Mouse (Mus musculus): Measurements from ENCODE around the gene Sestd1. TPM values are rescaled to one million over a fixed set of nuclear protein-coding genes. Genes with fewer than 3 reads are reported as not detected.

Gene Sestd1
- polyA plus RNA-seq, 1 experiment from 2014 or later = 15.2 TPM

DNA sequence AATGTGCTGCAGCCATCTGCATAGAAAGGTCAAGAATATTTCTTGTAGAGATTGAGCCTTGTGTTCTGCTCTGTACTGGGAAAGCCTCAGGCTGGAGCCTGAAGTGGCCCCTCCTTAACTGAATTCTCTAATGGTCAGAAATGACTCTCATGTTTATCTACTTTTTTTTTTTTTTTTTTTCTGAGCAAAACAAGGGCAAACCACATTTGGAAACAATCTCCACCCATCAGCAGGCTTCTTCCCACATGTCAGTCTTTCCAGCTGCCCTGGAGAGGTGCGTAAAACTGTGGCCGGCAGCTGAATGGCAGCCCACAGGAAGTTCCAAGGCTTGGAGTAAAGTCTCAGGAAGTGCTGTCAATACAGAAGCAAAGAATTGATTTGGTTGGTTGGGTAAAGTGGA, 6.4 kb upstream of the Sestd1 start:
- Histone ChIP-seq H3K36me3 (ENCODE audit: control insufficient read depth, insufficient read depth, low read length) (no peaks in the 10 kb centered on the region), H3K4me3 (ENCODE audit: control insufficient read depth in 1 of 2, insufficient read depth in 1 of 2, low read depth in 1 of 2, low read length in 2 of 2) (no peak overlapping the region), H3K9ac (ENCODE audit: low read length) (no peak overlapping the region), H3K27ac (replicated peaks in 1 of 2; ENCODE audit: control insufficient read depth in 1 of 2, insufficient read depth in 1 of 2, low read depth in 2 of 2, low read length in 2 of 2) (no peak overlapping the region), H3K27me3 (ENCODE audit: control insufficient read depth, insufficient read depth, low read length) (no peaks in the 10 kb centered on the region), H3K4me1 (ENCODE audit: control insufficient read depth in 2 of 2, insufficient read depth in 2 of 2, low read length in 2 of 2) (peaks cover 0 to 5% of the 10 kb centered on the region in 2 experiments; a peak in 1 of 4 replicates), H3K4me2 (ENCODE audit: low read length) (no peak overlapping the region), H3K9me3 (ENCODE audit: control insufficient read depth, low read length) (no peaks in the 10 kb centered on the region)
- ATAC-seq (ENCODE audit: insufficient number of reproducible peaks, insufficient read depth, low FRiP score, low read depth) = no peak
- WGBS = 29% methylated on average over 2 of the region's 2 CpGs

DNA sequence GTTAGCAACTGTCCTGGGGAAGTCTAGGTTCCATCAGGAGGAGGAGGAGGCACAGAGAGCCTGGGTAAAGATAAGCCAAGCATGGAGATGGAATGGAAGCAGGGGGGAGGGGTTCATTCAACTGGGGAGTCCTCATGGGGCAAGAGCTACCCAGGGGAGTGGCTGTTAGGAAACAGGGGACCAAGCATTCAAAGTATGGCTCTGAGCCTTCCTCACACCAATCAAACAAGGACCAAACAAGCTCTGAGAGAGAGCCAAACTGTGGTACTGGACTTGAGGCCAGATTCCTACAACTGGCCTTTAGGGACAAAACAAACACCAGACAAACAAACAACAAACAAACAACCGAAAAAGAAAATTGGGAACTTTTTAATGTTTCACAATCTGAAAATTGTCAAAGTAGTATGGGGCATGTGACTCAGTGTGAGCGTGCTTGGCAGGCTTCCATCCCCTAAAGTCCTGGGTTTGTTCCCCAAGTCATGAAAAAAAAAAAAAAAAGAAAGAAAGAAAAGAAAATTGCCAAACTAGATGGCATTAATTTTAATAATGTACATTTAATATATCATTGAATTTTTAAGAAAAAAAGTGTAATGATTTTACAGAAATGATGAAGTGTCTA, 4.0 kb upstream of the Sestd1 start:
- Histone ChIP-seq H3K36me3 (ENCODE audit: control insufficient read depth, insufficient read depth, low read length) (no peaks in the 10 kb centered on the region), H3K4me1 (ENCODE audit: control insufficient read depth in 2 of 2, insufficient read depth in 2 of 2, low read length in 2 of 2) (peaks cover 2 to 5% of the 10 kb centered on the region in 2 experiments; a peak in 1 of 4 replicates), H3K4me2 (ENCODE audit: low read length) (no peak overlapping the region), H3K9ac (ENCODE audit: low read length) (no peak overlapping the region), H3K9me3 (ENCODE audit: control insufficient read depth, low read length) (no peaks in the 10 kb centered on the region), H3K27me3 (ENCODE audit: control insufficient read depth, insufficient read depth, low read length) (no peaks in the 10 kb centered on the region), H3K4me3 (ENCODE audit: control insufficient read depth in 1 of 2, insufficient read depth in 1 of 2, low read depth in 1 of 2, low read length in 2 of 2) (no peak overlapping the region), H3K27ac (replicated peaks in 1 of 2; ENCODE audit: control insufficient read depth in 1 of 2, insufficient read depth in 1 of 2, low read depth in 2 of 2, low read length in 2 of 2) (no peak overlapping the region)
- 65% methylated on average over 2 of the region's 2 CpGs for WGBS
- no peak for ATAC-seq (ENCODE audit: insufficient number of reproducible peaks, insufficient read depth, low FRiP score, low read depth)

DNA sequence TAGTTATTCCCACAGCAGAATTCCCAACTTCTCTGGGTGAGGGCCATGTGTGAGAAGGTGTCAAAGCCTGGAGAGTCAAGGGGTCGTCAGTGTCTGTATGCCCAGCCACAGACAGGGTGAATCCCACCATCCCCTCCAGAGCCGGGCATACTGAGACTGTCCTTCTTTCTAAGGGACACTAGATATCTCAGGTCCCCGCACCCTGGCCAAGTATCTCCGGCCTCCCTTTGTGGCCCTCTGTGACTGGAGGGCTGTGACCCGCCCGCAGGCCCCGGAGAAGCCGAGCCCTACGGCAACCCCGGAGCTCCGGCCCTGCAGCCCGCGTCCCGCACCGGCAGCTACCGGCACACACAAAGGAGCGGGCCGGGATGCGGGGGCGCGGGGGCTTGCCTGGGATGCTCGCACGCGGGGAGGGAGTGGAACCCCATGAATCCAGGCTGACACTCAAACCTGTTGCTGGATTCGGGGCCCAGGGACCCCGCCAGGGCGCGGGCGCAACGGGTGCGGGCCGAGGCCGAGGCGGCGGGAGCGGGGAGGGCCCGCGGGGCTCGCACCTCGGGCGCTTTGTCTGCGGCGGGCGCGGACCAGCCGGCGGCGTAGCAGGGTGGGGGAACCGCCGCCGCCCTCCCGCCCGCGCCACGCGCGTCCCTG, 406 bp downstream of the Sestd1 start:
- Histone ChIP-seq H3K9ac (ENCODE audit: low read length) (peak overlapping the region; percentile 88), H3K27me3 (ENCODE audit: control insufficient read depth, insufficient read depth, low read length) (no peaks in the 10 kb centered on the region), H3K36me3 (ENCODE audit: control insufficient read depth, insufficient read depth, low read length) (no peaks in the 10 kb centered on the region), H3K4me3 (ENCODE audit: control insufficient read depth in 1 of 2, insufficient read depth in 1 of 2, low read depth in 1 of 2, low read length in 2 of 2) (peak overlapping the region; percentile 82 to 92), H3K27ac (replicated peaks in 1 of 2; ENCODE audit: control insufficient read depth in 1 of 2, insufficient read depth in 1 of 2, low read depth in 2 of 2, low read length in 2 of 2) (peak overlapping the region in 1 of 2 experiments; percentile 57; a peak in 2 of 4 replicates), H3K4me2 (ENCODE audit: low read length) (peak overlapping the region; percentile 85), H3K9me3 (ENCODE audit: control insufficient read depth, low read length) (no peaks in the 10 kb centered on the region), H3K4me1 (ENCODE audit: control insufficient read depth in 2 of 2, insufficient read depth in 2 of 2, low read length in 2 of 2) (peaks cover 2 to 14% of the 10 kb centered on the region in 2 experiments; a peak in 2 of 4 replicates)
- peak; percentile 51; the same call in 1 of the 2 replicates for ATAC-seq (ENCODE audit: insufficient number of reproducible peaks, insufficient read depth, low FRiP score, low read depth)
- WGBS = under 1% methylated on average over 35 of the region's 57 CpGs

DNA sequence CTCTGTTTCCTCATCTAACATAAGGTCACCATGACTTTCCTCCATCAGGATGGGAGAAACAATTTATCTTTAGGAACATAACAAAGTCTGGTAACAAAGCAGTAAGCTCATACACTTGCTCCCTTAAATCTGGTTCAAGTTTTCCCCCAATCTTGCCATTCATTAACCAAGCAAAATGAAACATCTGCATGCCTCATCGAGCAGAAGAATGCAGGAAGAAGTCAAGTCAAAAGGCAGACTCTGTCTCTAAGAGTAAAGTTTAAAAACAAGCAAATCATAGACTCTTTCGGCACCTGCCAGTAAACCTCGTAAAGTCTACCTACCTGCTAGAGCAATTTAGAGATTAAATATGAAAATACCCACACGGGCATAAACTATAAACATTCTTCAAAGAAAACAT, 3.1 kb downstream of the Sestd1 start:
- Histone ChIP-seq H3K27me3 (ENCODE audit: control insufficient read depth, insufficient read depth, low read length) (no peaks in the 10 kb centered on the region), H3K9me3 (ENCODE audit: control insufficient read depth, low read length) (no peaks in the 10 kb centered on the region), H3K36me3 (ENCODE audit: control insufficient read depth, insufficient read depth, low read length) (no peaks in the 10 kb centered on the region), H3K4me3 (ENCODE audit: control insufficient read depth in 1 of 2, insufficient read depth in 1 of 2, low read depth in 1 of 2, low read length in 2 of 2) (no peak overlapping the region), H3K4me1 (ENCODE audit: control insufficient read depth in 2 of 2, insufficient read depth in 2 of 2, low read length in 2 of 2) (peaks cover 2 to 15% of the 10 kb centered on the region in 2 experiments; a peak in 2 of 4 replicates), H3K9ac (ENCODE audit: low read length) (no peak overlapping the region), H3K27ac (replicated peaks in 1 of 2; ENCODE audit: control insufficient read depth in 1 of 2, insufficient read depth in 1 of 2, low read depth in 2 of 2, low read length in 2 of 2) (no peak overlapping the region), H3K4me2 (ENCODE audit: low read length) (no peak overlapping the region)
- no peak for ATAC-seq (ENCODE audit: insufficient number of reproducible peaks, insufficient read depth, low FRiP score, low read depth)
- WGBS = 82% methylated on average over 4 of the region's 4 CpGs

DNA sequence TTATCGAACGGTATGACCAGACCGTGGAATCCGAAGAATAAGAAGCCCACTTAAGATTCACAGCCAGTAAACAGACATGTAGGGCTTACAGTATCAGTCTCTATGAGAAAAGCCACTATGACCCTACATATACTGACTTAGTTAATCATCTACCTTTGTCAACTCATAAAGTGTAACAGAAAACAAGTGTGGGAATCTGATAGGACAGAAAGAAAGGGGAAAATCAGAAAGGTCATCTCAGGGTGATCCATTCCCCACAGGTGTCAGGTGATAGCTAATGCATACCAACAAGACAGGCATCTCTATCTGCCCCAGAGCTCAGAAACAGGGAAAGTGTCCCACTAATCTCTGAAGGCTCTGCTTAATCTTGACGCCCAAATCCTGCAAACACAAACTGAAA, 4.5 kb downstream of the Sestd1 start:
- no peak for ATAC-seq (ENCODE audit: insufficient number of reproducible peaks, insufficient read depth, low FRiP score, low read depth)
- Histone ChIP-seq H3K27ac (replicated peaks in 1 of 2; ENCODE audit: control insufficient read depth in 1 of 2, insufficient read depth in 1 of 2, low read depth in 2 of 2, low read length in 2 of 2) (no peak overlapping the region), H3K9me3 (ENCODE audit: control insufficient read depth, low read length) (no peaks in the 10 kb centered on the region), H3K36me3 (ENCODE audit: control insufficient read depth, insufficient read depth, low read length) (no peaks in the 10 kb centered on the region), H3K4me3 (ENCODE audit: control insufficient read depth in 1 of 2, insufficient read depth in 1 of 2, low read depth in 1 of 2, low read length in 2 of 2) (no peak overlapping the region), H3K4me1 (ENCODE audit: control insufficient read depth in 2 of 2, insufficient read depth in 2 of 2, low read length in 2 of 2) (peaks cover 2 to 15% of the 10 kb centered on the region in 2 experiments; a peak in 2 of 4 replicates), H3K4me2 (ENCODE audit: low read length) (no peak overlapping the region), H3K27me3 (ENCODE audit: control insufficient read depth, insufficient read depth, low read length) (no peaks in the 10 kb centered on the region), H3K9ac (ENCODE audit: low read length) (no peak overlapping the region)
- WGBS = 82% methylated on average over 5 of the region's 5 CpGs

DNA sequence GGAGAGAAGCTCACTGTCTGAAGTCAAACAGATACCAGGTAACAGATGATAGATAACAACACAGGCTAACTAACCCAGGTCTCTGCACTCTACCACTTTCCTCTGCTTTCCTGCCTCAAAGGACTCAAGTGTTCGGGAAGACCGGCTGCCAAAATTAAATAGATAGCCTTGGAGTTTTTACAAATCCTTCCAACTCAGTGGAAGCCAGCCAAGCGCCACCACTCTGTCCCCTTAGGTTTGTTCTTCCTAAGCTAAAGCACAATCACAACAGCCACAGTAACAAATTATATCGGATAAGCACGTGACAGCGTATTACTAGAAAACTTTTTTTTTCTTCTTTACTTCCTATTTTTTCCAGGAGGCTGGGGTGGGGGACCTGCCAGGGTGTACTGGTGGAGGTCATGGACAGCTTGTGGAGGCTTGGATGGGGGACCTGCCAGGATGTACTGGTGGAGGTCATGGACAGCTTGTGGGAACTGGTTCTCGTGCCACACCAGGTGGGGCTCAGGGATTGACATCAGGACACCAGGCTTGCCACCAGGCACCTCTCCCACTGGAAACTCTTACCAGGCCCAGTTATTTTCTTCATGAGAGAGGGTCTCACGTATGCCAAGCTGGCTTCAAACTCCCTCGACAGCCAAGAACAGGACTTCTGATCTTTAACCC, 5.3 kb downstream of the Sestd1 start:
- no peak overlapping the region for H3K27ac ChIP-seq (replicated peaks in 1 of 2; ENCODE audit: control insufficient read depth in 1 of 2, insufficient read depth in 1 of 2, low read depth in 2 of 2, low read length in 2 of 2)
- no peaks in the 10 kb centered on the region for H3K27me3 ChIP-seq (ENCODE audit: control insufficient read depth, insufficient read depth, low read length)
- no peak overlapping the region for H3K4me2 ChIP-seq (ENCODE audit: low read length)
- H3K9me3 ChIP-seq (ENCODE audit: control insufficient read depth, low read length) = no peaks in the 10 kb centered on the region
- H3K4me3 ChIP-seq (ENCODE audit: control insufficient read depth in 1 of 2, insufficient read depth in 1 of 2, low read depth in 1 of 2, low read length in 2 of 2) = no peak overlapping the region
- 81% methylated on average over 9 of the region's 9 CpGs for WGBS
- peaks cover 2 to 15% of the 10 kb centered on the region in 2 experiments; a peak in 2 of 4 replicates for H3K4me1 ChIP-seq (ENCODE audit: control insufficient read depth in 2 of 2, insufficient read depth in 2 of 2, low read length in 2 of 2)
- no peaks in the 10 kb centered on the region for H3K36me3 ChIP-seq (ENCODE audit: control insufficient read depth, insufficient read depth, low read length)
- no peak overlapping the region for H3K9ac ChIP-seq (ENCODE audit: low read length)
- no peak for ATAC-seq (ENCODE audit: insufficient number of reproducible peaks, insufficient read depth, low FRiP score, low read depth)

DNA sequence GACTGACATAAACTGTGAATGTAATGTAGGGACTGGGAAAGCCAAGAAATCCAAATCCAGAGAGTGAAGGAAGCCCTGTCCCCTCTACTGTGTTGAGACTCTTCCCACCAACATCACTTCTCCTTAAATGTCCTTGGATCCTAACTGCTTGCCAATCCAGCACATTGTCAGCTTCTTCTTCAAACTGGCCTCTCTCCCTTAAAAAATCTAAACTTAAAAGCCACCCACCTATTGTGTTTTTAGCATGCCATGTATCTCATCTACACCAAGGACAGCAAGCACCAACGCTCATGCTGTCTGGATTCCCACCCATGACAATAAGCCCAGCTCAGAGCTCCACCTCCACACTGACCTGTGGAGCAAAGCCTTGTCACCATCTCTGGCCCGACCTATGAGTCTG, 7.4 kb downstream of the Sestd1 start:
- 89% methylated on average over 2 of the region's 2 CpGs for WGBS
- Histone ChIP-seq H3K9me3 (ENCODE audit: control insufficient read depth, low read length) (no peaks in the 10 kb centered on the region), H3K4me2 (ENCODE audit: low read length) (no peak overlapping the region), H3K4me1 (ENCODE audit: control insufficient read depth in 2 of 2, insufficient read depth in 2 of 2, low read length in 2 of 2) (peaks cover 0 to 18% of the 10 kb centered on the region in 2 experiments; a peak in 2 of 4 replicates), H3K9ac (ENCODE audit: low read length) (no peak overlapping the region), H3K4me3 (ENCODE audit: control insufficient read depth in 1 of 2, insufficient read depth in 1 of 2, low read depth in 1 of 2, low read length in 2 of 2) (no peak overlapping the region), H3K27me3 (ENCODE audit: control insufficient read depth, insufficient read depth, low read length) (no peaks in the 10 kb centered on the region), H3K36me3 (ENCODE audit: control insufficient read depth, insufficient read depth, low read length) (no peaks in the 10 kb centered on the region), H3K27ac (replicated peaks in 1 of 2; ENCODE audit: control insufficient read depth in 1 of 2, insufficient read depth in 1 of 2, low read depth in 2 of 2, low read length in 2 of 2) (no peak overlapping the region)
- no peak for ATAC-seq (ENCODE audit: insufficient number of reproducible peaks, insufficient read depth, low FRiP score, low read depth)
